Mouse (Mus musculus) cortical plate, adult 2 months (tissue): ENCODE data around the gene St3gal4. TPM values are rescaled to one million over a fixed set of nuclear protein-coding genes. Genes with fewer than 3 reads are reported as not detected.
"Not testable (repeated sequence)": the region's sequence is repeated elsewhere in the genome, so short reads cannot be mapped to it uniquely, and the experiment has no call there.

Source experiments
- H3K27ac ChIP-seq: fragments of 200-500 bp; 2 replicates; pipeline ENCODE4 v1.5.1; 2012; ENCODE audit warnings: low read length, control low read depth, inconsistent platforms; ENCODE audit not compliant: insufficient read depth
- H3K4me1 ChIP-seq: fragments of 200-500 bp; 2 replicates; pipeline ENCODE4 v1.6.1; 2011; ENCODE audit warnings: low read length; ENCODE audit not compliant: control insufficient read depth, insufficient read depth
- H3K4me3 ChIP-seq: fragments of 200-500 bp; 2 replicates; pipeline ENCODE4 v1.5.1; 2011; ENCODE audit warnings: mild to moderate bottlenecking, low read length, control low read depth; ENCODE audit not compliant: insufficient read depth
- CTCF ChIP-seq: fragments of 200-500 bp; IDR thresholded peaks from 2 replicates; pipeline ENCODE4 v1.5.1; 2011; ENCODE audit warnings: mild to moderate bottlenecking, control low read depth, low read length; ENCODE audit not compliant: insufficient read depth; ENCODE audit errors: extremely low read depth
- POLR2A ChIP-seq: fragments of 200-500 bp; IDR thresholded peaks from 2 replicates; pipeline ENCODE4 v1.6.1; 2011; ENCODE audit warnings: mild to moderate bottlenecking, low read length, control low read depth; ENCODE audit not compliant: insufficient read depth; ENCODE audit errors: extremely low read depth
- polyA plus RNA-seq: library from polyadenylated mRNA; depleted of rRNA; stranded (reverse); fragments of >200 nt; gene quantifications from 2 replicates; pipeline ENCODE4 v1.2.3, GENCODE M21; 2012

Gene St3gal4
- polyA plus RNA-seq, 1 experiment, result 8.3 TPM

DNA sequence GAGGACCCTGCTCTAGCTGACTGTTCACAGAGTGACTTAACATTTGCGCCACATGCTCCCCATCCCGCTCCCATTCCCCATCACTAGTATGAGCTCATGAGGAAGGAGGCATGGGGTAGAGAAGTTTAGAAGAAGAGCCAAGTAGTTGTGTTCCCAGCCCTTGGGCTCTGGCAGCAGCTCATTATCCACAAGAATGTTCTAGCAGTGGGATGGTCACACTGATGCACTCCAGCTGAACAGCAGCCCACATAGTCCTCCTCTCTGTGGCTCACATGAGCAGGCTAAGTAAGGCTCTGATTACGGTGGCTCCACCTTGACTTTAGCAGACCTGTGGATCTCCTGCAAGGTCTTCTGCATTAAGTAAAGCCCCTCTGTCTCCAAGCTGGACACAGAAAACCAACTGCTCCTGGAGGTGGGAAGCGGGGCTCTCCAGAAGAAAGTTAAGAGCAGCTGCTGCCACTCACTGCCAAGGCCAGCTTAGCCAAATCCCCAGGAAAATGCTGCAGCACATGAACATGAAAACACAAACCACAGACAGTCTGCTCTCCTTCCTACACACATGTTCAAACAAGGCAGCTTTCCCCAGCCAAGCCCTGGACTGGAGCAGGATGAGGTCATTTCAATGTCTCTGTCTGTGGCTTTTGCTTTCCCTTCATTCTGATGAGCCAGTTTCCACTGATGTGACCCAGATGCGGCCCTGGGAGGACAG lies 37.1 kb upstream of the St3gal4 start:
- Histone ChIP-seq H3K4me3 (no peak overlapping the region), H3K27ac (no peak overlapping the region), H3K4me1 (peaks cover 12% of the 10 kb centered on the region)
- TF ChIP-seq POLR2A (no peak), CTCF (no peak)

DNA sequence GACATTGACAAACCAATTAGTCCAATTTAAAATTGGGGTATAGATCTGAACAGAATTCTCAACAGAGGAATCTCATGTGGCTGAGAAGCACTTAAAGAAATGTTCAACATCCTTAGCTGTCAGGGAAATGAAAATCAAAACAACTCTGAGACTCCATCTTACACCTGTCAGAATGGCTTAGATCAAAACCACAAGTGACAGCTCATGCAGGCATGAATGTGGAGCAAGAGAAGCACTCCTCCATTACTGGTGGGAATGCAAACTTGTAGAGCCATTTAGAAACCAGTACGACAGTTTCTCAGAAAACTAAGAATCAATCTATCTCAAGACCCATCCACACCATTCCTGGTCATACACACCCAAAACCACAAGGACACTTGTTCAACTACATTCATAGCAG lies 33.9 kb upstream of the St3gal4 start:
- Histone ChIP-seq H3K4me1 (peaks cover 12% of the 10 kb centered on the region), H3K27ac (no peak overlapping the region), H3K4me3 (no peak overlapping the region)
- no peak for TF ChIP-seq POLR2A
- TF ChIP-seq CTCF, result no peak

DNA sequence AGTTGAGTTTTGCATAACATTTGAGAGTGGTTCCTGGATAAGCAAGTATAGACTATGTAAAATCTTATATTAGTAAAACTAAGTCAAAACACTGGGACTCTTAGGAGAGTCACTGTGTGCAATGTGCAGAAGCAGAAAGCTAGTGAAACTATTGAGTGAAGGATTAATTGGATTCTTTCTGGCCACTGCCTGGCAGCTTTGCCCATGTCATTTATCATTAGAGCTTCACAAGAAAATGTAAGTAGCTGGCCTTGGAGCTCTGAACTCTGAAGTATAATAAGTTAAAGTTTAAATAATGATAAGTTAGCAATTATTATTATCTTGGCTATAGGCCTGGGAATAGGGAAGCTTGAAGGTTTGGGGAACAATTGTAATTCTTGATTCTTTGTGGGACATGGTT lies 29.8 kb upstream of the St3gal4 start:
- not testable (repeated sequence) for H3K4me1 ChIP-seq, H3K4me3 ChIP-seq, H3K27ac ChIP-seq

DNA sequence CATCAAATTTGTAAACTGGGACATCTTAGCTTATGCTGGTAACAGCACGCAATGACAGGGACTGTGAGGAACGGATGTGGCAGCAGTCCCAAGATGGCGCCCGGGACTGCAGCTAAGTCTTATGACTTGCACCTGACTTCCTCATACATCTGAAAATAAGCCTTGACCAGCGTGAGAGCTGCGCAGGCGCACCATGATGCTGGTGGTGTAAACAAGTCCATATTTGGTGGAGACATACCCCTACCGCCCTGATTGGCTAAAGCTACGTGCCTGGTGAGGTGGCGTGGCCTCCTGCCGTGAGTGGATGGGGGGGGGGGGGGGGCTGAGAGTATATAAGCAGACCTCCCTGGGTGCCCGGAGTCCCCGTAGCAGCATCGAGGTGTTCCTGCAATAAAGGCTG lies 28.2 kb upstream of the St3gal4 start:
- H3K4me1 ChIP-seq, H3K27ac ChIP-seq, H3K4me3 ChIP-seq: not testable (repeated sequence)

DNA sequence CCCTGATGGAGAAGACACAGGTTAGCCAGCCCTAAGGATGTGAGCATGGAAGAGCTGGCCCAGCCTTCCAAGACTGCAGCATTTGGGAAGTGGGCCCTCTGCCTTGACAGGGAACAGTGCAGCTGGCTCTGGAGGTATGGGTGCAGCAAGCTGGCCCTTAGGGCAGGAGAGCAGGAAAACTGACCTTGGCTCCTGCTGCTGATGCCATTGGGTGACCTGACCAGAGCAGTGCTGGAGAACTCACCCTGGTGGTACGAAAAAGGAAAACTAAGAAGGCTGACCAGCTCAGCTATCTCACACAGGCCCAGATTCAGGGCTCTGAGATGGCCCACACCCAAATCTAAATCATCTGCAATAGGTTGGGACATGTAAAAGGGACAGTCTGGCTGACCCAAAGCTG lies 26.8 kb upstream of the St3gal4 start:
- H3K4me1 ChIP-seq, result no peaks in the 10 kb centered on the region
- no peak overlapping the region for H3K4me3 ChIP-seq
- no peak overlapping the region for H3K27ac ChIP-seq
- TF ChIP-seq POLR2A (no peak), CTCF (no peak)

DNA sequence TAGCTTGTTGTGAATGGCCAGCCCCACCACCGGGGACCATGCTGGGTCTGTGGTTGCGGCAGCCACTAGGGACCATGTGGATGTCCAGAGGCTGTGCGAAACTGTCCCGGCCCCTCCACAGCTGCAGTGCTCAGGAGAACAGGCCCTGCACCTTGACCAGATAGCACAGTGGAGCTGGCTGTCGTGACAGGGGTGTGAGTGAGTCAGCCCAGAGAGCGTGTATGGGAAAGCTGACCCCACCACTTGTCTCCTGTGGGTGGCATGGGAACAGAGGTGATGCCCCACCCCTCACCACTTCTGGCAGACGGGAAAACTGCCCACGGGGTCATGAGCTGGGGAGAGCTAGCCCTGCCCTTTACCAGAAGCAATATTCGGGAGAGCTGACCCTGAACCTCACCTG lies 26.1 kb upstream of the St3gal4 start:
- H3K4me1 ChIP-seq, result no peaks in the 10 kb centered on the region
- TF ChIP-seq POLR2A, result no peak
- TF ChIP-seq CTCF, result no peak
- H3K27ac ChIP-seq, result no peak overlapping the region
- no peak overlapping the region for H3K4me3 ChIP-seq

DNA sequence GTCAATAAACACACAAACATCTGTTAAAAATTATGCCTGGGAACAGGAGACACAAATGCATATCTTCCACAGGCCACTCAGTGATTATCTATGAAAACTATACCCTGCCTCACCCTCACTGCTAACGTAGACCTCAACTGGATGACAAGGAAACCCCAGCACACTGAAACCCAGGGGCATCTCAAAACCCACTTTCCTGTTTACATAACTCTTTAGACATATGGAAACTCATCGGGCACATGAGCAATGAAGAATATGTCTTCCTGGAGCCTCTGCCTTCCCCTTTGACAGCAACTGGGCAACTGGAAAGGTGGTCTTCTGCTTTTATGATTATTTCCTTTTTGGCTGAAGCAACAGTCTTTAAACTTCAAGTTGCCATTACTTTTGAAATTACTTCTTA lies 23.2 kb upstream of the St3gal4 start:
- no peak overlapping the region for H3K27ac ChIP-seq
- no peak overlapping the region for H3K4me3 ChIP-seq
- TF ChIP-seq POLR2A (no peak), CTCF (no peak)
- no peaks in the 10 kb centered on the region for H3K4me1 ChIP-seq

DNA sequence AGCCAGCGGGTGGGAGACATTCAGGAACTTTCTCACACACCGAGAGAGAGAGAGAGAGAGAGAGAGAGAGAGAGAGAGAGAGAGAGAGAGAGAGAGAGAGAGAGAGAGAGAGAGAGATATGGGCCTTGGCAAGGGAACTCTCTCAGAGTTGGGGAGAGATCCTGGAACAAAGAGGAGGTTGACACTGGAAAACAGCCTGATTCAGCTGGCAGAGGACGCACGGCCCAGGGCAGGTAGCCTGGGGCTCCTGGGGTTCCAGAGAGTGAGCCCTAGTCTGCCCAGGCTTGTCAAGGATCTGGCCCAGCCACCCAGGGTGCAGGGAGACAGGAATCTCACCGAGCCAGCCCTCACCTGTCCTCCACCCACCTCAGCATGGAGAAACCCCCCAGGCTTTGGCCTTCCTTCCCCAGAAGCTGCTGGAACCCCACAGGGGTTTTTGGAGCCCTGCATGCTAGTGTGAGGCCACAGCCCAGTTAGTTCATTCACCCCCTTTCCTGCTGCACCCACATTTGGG lies 20.2 kb upstream of the St3gal4 start:
- TF ChIP-seq CTCF (no peak), POLR2A (no peak)
- no peak overlapping the region for H3K27ac ChIP-seq
- H3K4me1 ChIP-seq, result peaks cover 2% of the 10 kb centered on the region
- no peak overlapping the region for H3K4me3 ChIP-seq

DNA sequence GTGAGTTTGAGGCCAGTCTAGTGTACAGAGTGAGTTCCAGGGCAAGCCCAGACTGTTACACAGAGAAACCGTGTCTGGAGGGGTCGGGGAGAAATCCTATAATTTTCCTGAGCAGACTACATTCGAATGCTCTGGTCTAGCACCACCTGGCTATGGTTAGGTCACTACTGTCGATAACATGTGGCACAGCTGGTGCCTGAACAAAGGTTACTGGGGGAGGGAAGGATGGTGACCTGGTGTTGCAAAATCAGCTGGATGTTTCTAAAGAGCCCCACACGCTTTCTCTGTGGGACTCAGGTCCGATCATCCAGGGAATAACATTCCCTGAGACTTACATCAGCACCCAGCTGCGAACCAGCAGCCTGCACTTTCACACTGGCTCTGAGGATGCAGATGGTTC lies 19.0 kb upstream of the St3gal4 start:
- peaks cover 2% of the 10 kb centered on the region for H3K4me1 ChIP-seq
- no peak for TF ChIP-seq CTCF
- TF ChIP-seq POLR2A, result no peak
- no peak overlapping the region for H3K4me3 ChIP-seq
- H3K27ac ChIP-seq, result no peak overlapping the region

DNA sequence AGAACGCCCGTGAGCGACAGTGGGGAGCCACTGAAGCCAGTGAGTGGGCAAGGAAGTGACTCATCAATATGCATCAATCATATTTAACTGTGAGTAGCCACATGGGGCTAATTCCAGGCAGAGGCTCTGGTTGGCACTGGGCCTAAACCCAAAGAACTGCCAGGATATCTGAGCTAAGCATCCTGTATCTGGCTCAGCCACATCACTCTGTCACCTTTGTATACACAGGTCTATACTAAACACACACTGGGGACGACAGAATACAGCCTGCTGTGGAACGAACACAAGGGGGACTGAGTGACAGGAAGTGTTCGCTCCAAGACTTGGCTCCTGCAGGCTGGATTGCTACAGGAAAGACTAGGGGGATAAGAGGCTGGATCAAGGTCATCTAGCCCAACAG lies 16.5 kb upstream of the St3gal4 start:
- Histone ChIP-seq H3K4me3 (no peak overlapping the region), H3K4me1 (peaks cover 4% of the 10 kb centered on the region), H3K27ac (no peak overlapping the region)
- TF ChIP-seq CTCF, result no peak
- TF ChIP-seq POLR2A, result no peak
